Mouse (Mus musculus): ENCODE measurements around the gene Pepd. TPM values are rescaled to one million over a fixed set of nuclear protein-coding genes. Genes with fewer than 3 reads are reported as not detected.

Pepd gene
- total RNA-seq (2023) = 28.7 TPM

GRCm38 (mm10) chr7:34911919-34912897 lies at the start of gene Pepd:
Gene Pepd, plus strand, starts transcription at chr7:34912379.

DNA sequence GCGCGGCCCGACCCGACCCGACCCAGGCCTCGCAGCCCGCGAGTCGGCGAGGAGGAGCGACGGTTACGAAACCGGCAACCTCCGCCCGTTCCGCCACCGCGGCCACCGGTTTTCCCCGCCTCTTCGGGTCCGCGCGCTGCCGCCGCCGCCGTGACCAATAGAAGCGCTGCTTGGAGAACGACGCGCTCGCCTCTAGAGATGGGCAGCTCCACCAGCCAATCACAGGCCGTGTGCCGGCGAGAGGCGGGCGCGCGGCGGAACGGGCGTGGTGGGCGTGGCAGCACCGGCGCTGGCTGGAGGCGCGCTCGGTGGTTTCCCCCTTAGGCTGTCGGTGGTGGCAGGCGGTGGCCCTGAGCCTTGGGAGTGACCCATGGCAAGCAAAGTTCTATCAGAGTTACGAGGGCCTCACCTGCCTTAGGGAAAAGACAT lies 144.3 kb downstream of the Pepd start, which contains the start of gene Cebpg:
Cebpg (minus strand) TSS at position 138 of the 429 bp plus-strand sequence.

Other genes with a start within 250 kb of the Pepd start
- 0.50 TPM for gene Chst8, start 99.7 kb upstream of the Pepd start, total RNA-seq (2023)
- gene Cebpg, start 144.2 kb downstream of the Pepd start, total RNA-seq (2023) = 44.9 TPM
- 0.85 TPM for gene Cebpa, start 206.9 kb downstream of the Pepd start, total RNA-seq (2023)

Data from CD4-positive naive resting alpha-beta T cell, adult 76 days (primary cell).